Mouse (Mus musculus): ENCODE data around the gene Large1.

DNA sequence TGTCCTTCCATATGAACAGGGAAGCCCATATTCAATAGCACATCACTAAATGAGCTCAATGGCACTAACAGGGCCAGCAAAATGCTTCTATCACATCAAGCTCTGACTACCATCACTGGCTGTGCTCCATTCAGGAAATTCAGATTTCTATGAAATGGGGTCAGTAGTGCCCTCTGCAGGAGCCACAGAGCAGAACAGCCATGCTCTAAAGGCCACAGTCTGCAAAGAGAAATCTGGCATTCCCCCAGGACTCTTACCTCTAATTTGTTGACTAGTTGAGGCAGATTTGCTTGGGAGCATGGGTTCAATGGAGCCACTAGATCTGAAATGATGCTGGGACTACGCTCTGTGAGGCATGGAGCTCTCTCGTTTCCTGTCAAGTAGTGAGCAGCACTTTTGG, 151.5 kb downstream of the Large1 start:
- TF ChIP-seq HCFC1 (IDR thresholded peaks at IDR 0.05; ENCODE audit: borderline replicate concordance, insufficient read depth, low read length) (no peak), ZNF384 (IDR thresholded peaks at IDR 0.05; ENCODE audit: low read depth, low read length) (no peak)
